Mouse (Mus musculus): Measurements from ENCODE around the gene Garem2.

Gene Garem2

DNA sequence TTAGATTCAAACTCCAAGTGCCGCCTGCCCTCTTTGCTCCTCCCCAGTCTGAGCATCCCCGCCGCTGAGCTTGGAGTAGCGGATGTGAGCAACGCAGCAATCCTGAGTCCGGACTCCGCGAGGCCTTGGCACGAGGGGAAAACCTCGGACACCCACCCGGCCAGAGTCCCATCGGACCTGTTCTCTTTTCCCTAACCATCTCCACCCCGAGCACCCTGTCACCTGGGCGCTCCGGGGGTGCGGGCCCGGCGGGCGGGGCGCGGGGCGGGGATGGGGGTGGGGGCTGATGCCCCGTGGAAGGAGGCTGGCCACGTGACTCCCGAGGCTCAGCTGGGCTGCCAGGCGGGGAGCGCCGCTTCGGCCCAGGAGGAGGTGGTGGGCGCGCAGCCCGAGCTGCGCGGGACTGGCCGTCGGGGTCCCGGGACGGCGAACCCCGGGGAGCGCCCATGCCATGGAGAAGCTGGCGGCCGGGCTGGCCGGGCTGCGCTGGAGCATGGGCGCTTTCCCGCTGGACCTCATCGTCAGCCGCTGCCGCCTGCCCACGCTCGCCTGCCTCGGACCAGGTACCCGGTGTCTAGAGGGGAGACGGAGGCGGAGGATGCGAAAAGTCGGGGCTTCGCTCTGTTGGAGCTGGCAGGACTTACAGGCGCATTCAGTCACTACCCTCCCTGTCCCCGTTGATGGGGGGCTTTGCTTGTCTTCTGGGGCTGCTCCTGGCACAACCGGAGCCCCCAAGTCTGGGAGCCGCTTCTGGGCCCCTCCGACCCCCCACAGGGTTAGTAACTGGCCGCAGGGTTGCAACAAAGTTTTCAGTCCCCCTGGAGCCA lies at the start of gene Garem2:
Gene Garem2 (plus strand): TSS at position 321 of the 827 bp plus-strand sequence.
- DNase-seq (ENCODE audit: low read depth, low spot score), result peak; percentile 74

DNA sequence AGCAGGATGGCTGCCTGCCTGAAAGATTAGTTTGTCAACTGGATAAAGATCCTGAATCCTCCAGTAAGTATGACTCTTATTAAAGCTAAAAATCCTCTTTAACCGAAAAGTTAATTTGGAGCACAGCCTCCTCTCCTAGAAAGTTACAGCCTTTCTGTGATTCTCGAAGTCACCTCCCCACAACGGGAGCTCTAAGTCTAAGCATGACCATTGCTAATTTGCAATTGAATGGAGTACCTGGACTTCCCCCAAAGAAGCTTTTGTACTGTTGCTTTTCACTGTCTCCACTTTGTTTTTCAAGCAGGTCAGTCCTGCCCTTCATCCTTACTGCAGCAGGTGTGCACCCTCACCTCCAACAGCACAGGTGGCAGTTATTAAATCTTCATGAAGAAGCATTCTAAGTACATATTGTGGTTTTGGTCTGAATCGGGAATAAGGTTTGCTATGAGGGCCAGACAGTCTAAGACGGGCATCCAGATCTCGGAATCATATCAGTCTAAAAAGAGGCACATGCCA lies 46.7 kb upstream of the Garem2 start:
- DNase-seq (ENCODE audit: low read depth, low spot score), result peak; percentile 85

DNA sequence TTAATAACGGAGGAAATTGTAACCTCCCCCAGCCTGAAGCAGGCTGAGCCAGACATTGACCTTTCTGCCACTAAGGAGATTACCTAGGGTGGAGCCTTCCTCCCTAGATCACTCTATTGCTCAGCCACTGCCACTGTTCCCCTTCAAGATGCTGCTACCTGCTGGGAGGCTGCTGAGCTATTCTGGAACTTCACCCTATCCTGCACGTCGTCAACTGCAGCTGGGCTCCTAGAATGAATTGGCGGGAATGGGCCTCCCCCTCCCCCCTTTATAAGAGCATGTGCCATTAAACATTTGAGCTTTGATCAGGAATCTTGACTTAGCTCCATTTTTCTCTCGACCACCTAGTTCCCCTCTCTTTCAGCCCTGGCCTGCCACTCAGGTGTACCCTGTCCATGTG lies 45.4 kb upstream of the Garem2 start:
- DNase-seq (ENCODE audit: low read depth, low spot score), result peak; percentile 90

DNA sequence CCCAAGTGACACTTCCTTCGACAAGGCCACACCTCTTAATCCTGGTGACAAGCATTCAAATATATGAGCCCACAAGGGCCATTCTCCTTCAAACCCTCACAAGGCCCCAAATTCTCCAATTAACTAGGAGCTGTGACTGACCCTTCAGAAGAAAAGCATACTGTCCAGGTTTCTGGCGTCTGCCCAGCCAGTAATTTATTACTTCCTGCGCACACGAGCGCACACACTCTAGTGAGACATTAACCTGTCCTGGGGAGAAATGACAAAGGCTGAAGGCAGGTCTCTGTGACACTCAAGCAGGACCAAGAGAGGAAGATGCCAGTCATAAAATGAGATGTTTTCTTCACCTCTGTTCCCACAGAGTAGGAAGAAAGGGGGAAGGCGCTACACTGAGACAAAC lies 37.2 kb upstream of the Garem2 start:
- no peak for DNase-seq (ENCODE audit: low read depth, low spot score)

DNA sequence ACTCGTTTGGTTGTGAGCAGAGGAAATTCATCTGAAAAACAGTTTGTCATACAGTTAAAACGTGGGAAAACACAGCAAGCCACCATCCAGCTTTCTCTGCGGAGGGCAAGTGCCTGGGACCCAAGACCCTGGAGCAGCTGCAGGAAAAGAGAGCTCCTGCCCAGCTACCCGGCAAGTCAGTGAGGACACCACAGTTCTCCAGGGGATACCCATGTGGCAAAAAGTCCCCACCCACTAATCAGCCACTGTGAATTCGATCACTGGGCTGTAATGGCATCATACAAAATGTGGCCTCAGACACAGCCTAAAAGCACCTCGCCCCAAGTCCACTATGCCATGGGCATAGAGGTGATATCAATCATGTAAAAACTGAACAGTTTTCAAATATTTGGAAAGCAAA lies 33.3 kb upstream of the Garem2 start:
- no peak for DNase-seq (ENCODE audit: low read depth, low spot score)

DNA sequence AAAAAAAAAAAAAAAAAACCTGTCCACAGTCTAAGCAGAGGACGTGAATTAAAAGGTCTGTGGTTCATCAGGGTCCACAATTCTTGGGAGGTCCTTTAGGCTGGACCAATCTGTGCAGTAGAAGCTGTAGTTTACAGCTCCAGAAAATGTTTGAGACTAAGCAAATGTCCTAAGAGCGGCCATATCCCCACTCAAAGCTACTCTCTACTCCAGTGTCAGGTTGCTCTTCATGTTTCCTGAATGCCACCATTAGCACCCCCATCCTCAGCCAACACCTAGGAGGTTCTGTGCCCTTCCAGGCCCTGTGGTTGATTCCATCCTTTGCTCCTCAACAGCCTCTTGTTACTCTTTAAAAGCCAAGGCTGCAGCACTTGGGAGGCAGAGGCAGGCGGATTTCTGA lies 32.6 kb upstream of the Garem2 start:
- peak; percentile 14 for DNase-seq (ENCODE audit: low read depth, low spot score)

DNA sequence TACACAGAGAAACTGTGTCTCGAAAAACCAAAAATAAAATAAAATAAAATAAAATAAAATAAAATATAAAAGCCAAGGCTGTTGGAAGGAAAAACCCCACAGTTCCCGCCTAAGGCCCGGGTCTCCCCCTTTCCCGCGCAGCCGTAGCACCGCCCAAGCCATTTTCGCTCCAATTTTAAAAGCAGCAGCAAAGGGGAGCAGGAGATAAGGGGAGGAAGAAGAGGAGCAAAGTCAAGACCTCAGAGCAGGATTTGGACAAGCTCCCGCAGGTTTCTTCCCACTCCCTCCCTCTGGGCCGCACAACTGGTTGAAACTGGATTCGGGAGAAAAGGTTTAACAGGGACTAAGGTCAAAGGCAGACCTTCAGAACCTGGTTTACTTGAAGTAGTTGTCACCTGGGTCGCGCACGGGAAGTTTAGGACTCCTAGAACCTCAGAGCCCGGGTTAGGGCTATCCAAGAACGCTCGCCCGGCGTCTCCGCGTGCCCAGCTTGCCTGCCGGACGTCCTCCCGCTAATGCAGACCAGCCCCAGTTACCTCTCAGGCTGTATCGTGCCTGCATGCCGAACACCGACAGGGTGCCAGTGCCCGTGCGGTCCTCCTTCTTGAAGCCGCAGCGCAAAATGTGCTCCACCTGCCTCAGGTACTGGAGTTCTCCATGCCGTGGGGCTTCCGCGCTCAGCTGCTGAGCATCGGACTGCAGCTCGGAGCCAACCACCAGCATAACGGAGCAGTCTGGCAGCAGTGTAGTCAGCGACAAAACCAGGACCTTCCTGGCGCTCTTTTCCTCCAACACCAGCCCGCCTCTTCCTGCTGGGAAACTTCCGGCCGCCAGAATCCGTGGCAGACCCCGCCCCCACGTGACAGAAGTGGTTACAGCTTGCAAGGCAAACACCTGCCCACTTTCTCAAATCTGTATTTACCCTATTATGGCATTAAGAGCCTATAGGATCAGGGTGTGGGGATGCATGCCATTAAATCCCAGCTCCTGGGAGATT lies 31.8 kb upstream of the Garem2 start, which contains the start of gene Tyms:
Gene Tyms (minus strand): TSS at position 793 of the 997 bp plus-strand sequence.
- DNase-seq (ENCODE audit: low read depth, low spot score), result peak; percentile 95

DNA sequence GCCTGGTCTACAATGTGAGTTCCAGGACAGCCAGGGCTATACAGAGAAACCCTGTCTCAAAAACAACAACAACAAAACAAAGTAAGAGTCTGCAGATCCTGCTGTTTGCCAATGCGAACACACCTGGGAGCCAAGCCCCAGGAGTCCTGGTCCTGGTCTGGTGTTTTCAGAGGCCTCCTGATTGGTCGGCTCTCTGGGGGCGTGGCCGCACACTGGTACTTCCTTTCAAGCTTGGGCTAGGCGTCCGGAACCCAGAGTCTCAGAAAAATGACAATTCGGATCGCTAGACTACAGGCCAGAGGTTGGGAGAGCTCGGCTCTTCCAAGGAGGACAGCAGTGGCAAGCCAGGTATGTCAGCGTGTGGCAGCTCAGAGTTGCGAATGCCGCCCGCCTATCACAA lies 12.3 kb upstream of the Garem2 start:
- peak; percentile 83 for DNase-seq (ENCODE audit: low read depth, low spot score)

DNA sequence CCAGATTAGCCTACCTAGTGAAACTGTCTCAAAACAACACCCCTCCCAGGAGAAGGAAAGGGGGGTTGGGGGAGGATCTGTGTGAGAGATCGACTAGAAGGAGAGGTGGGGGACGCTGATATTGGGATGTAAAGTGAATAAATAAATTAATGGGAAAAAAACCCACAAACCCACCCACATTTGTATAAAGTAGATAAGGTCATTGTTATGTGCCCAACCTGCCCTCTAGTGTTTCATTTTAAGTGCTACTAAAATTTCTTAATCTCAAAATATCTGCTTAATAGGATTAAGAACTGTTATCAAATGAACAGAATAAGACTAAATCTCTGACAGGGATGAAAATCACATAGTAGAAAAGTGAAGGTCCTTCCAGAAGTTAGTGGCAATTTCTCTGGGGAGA lies 10.6 kb upstream of the Garem2 start:
- DNase-seq (ENCODE audit: low read depth, low spot score), result no peak

DNA sequence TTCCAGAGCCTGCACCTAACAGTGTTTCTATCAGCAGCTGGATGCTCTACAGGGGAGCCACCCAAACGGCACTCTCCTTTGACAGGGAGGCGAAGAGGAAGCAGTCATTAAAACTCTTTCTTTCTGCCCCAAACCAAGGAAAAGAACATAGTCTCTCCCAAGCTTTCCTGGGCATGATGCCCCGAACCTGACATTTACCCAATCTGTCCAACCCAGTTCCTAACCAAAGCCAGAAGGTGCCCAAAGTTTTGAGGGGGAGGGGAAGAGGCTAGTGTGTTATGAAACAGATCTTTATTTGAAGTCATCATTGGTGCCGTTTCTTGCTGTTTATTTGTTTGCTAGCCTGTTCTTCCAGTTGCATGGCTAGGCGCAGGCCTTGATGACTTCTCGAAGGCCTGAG lies 9.2 kb upstream of the Garem2 start:
- no peak for DNase-seq (ENCODE audit: low read depth, low spot score)

DNA sequence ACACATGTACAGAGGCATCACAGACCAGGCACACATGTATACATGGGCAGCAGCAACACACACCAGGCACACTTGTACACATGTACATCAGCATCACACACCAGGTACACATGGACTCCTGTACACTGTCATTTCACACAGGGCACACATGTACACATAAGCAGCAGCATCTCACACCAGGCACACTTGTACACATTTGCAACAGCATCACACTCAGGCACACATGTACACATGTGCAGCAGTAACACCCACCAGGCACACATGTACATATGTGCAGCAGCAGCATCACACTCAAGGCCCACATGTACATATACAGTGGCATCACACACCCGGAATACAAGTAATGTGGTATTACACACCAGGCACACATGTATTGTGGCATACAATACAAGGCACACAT lies 6.7 kb upstream of the Garem2 start:
- DNase-seq (ENCODE audit: low read depth, low spot score), result no peak

DNA sequence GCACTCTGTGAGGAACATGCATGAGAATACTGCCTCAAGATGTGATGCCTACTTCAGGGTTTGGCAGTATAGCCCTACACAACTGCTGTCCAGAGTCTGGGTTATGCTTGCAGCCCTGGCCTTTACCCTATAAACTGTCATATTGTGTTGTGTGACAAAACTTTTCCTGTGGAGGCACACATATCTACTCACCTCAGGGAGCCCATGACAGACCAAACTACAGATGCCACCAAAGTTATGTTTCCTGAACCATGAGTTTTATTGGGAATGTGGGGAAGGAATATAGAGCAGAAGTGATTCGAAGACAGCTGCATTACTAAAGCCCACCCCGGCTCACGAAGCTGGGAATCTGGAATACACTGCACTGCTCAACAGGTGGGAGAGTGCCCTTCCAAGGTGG lies 1.6 kb upstream of the Garem2 start:
- no peak for DNase-seq (ENCODE audit: low read depth, low spot score)

DNA sequence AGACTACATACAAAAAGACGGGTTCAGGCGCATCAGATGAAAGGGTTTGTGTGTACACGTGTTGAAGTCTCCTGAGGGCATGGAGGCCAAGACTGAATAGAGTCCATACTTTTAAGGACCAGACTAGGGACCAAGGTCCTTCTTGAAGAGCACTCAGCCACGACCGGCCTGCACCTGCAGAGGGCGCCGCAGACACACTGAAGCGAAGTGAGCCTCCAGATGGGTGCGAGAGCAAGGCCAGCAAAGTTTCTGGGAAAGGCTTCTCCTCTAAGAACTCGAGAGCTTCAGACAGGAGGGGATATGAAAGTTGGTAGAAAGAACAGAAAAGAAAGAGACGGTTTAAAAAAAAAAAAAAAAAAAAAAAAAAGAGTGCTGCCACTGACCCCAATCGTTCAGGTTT lies 622 bp upstream of the Garem2 start:
- peak; percentile 83 for DNase-seq (ENCODE audit: low read depth, low spot score)

DNA sequence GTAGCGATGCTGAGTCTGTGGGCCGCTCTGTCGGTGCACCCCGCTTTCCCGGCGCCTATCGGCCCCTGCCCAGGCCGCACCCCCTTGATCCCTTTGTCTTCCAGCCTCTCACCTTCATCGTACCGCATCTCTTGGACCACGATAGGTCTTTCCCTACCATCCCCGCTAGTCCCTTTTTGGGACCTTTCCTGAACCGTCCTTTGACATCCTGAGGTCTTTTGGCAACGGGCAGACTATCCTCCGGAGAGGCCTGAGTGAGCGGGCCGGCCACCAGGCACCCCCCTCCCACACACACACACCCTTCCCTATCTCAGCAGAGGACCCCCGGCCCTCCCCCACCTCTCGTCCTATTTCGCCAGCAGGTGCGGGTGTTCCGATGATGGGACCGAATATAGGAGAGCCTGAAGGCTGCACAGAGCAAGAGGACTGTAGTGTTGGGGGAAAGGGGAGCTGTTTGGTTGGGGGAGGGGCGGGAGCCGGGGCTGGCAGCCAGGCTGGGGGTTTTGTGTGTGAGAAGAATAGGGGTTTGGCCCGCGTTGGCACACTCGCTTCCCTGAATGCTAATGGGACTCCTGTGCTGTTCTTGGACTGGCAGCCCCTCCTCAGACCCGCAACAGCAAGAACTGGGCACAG lies 823 bp downstream of the Garem2 start, which contains the start of gene 3110082J24Rik:
Gene 3110082J24Rik (minus strand): TSS at position 419 of the 633 bp plus-strand sequence.
- DNase-seq (ENCODE audit: low read depth, low spot score), result no peak

DNA sequence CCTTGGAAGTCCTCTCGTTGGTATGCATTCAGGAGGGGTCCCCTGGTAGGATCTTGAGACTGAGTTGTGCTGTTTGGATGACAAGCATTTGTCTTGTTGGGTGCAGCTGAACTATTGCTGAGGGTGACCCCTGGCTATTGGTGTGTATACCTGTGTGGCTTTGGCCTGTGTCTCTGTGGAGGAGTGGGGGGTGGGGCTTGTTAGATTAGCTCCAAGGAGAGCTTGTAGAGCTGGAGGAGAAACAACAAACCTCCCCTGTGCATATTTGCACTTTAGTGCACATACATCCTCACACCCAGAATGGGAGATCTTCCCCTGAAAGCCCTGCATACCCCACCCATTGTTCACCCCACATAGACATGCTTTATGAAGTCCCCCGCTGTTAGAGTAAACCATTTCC lies 1.8 kb downstream of the Garem2 start:
- DNase-seq (ENCODE audit: low read depth, low spot score), result no peak

DNA sequence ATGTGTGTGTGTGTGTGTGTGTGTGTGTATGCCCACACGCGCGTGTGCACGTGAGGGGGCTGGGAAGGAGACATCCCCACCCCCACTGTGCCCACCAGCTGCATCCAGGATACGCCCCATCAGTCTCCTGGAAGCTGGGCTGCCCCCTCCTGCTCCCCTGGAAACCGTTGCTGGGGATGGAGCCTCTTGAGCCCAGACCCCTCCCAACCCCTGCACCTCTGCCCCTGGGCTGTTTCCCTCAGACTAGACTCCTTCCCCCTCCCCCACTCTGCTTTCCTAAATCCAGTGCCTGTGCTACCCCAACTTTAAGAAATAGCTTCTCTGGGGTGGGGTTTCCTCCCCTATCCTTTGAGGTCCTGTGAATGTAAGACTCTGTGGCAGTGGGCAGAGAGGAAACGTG lies 2.2 kb downstream of the Garem2 start:
- peak; percentile 43 for DNase-seq (ENCODE audit: low read depth, low spot score)

DNA sequence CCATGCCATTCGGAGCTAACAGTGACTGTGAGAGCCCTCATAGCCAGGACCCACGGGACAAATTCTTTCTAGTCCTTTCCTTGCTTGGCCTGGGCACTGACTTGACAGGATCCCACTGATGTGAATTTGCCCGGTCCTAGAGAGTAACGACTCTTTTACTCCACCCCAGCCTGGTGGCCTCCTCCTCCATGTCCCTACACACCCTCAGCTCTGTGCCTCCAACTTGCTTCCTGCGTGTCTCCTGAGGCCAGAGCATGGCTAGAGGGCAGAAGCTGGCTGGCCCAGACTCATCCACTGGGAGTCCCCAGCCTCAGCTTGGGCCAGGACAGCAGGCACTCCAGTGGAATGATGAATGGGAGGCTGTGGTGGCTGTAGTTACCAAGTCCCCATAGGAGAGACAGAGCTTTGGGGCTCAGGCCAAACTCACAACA lies 2.7 kb downstream of the Garem2 start:
- DNase-seq (ENCODE audit: low read depth, low spot score), result no peak

DNA sequence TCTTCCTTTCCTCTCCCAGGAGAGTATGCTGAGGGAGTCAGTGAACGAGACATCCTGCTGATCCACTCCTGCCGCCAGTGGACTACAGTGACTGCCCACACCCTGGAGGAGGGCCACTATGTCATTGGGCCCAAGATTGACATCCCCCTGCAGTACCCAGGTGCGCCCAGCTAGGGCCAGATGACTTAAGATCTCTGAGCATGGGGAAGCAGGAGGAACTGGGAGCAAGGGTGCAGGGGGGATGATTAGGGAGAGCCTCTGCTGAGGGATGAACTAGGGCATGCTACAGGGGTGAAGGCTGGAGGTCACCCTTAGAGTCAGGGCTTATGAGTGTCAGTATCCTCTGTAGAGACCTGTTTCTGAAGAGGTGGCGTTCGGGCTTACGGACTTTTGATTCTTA lies 3.3 kb downstream of the Garem2 start:
- no peak for DNase-seq (ENCODE audit: low read depth, low spot score)

DNA sequence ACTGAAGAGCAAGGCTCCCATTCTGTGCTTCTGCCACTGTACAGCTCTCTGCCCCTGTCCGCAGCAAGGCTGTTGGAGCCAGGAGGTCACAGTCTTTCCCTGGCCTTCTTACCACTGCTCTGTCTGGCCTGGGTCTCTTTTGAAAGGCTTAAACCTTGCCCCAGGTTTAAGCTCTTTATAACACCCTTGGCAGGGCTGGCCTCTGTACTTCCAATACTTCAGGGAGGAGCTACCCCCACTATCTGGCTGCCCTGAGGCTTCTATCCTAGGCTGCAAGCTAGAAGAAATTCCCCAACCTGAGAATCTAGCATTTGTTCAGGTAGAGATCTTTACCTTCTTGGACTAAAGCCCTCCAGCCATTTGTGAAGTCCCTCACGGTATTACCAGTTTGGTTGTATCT lies 4.9 kb downstream of the Garem2 start:
- no peak for DNase-seq (ENCODE audit: low read depth, low spot score)

DNA sequence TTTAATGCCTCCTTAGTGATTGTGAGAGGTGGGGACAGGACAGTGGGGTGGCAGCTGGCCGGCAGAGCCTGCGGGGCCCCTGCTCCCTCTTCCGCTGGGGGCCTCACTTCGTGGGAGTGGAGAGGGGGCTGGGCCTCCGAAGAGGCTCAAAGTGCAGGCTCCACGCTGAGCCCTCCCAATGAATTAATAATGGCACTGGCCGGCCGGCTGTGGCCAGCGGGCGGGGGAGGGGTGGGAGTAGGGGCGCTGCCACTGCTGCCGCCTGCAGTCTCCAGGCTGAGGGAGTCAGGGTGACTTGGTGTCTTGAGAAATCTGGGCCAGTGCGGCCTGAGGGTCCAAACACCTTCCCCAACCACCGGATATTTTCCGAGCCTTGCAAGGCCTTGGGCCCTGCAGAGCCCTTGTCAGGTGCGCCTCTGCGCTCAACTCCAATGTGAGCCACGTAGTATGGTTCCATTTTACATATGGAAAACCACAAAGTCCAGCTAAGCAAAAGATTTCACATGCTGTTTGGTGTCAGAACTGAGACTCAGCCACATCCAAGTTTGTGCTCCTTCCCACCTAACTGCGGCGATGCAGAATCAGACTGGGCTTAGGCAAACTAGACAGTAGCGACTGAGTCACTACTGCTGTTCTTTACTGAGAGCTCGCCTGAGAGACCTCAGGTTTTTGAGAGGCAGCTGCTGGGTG lies 5.6 kb downstream of the Garem2 start:
- DNase-seq (ENCODE audit: low read depth, low spot score), result no peak

DNA sequence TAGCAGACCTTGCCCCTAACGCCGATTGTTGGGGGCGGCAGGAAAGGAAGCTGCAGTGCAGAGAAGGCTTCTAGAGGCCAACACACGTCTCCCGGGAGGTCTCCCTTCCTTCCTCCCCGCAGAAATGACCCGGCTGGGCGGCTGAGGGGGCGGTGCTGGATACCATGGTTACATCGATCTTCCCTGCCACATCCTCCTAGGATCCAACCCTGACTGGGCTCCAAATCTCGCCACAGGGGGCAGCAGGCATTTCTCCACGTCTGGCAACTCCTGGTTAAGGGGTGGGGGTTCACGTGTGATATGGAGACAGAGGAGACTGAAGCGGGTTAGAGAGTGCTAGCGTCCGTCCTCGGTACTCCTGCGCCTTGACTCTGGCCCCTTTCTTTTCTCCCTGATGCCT lies 6.2 kb downstream of the Garem2 start:
- peak; percentile 82 for DNase-seq (ENCODE audit: low read depth, low spot score)
